Mouse (Mus musculus) adrenal gland, adult 2 months (tissue): ENCODE results near the gene Dpm3. TPM values are rescaled to one million over a fixed set of nuclear protein-coding genes. Genes with fewer than 3 reads are reported as not detected.
"Not testable (repeated sequence)": the region's sequence is repeated elsewhere in the genome, so short reads cannot be mapped to it uniquely, and the experiment has no call there.

Experiments used
- DNase-seq: peaks from one replicate; pipeline ENCODE4 v3.0.0; 2021
- long read RNA-seq: library from polyadenylated mRNA; stranded (forward); transcript quantifications from one replicate; pipeline ENCODE4 v2.0.0, GENCODE M21; 2021
- polyA plus RNA-seq: library from polyadenylated mRNA; depleted of rRNA; stranded (reverse); fragments of >200 nt; gene quantifications from 2 replicates; pipeline ENCODE4 v1.2.3, GENCODE M21; 2012; rRNA removed
- total RNA-seq, 2 experiments: library from RNA; stranded (reverse); gene quantifications; 2 replicates each; pipeline ENCODE4 v1.2.3; 2021

The Dpm3 gene
- total RNA-seq (100 to 1,000 TPM; 134 to 150 TPM), polyA plus RNA-seq (509 and 645 TPM in 2 replicates)
- long read RNA-seq, transcript Dpm3-201 (2 exons, 404 nt), result major isoform, 53 of 56 reads
- long read RNA-seq, partial matches to known transcripts, result 0 of 56 reads
- long read RNA-seq, other reads (novel, unspliced or antisense), result 0 of 56 reads

- no peak for DNase-seq
These were observed at the start of gene Dpm3 for GRCm38 (mm10) chr3:89259076-89259475. Gene Dpm3 (plus strand): TSS chr3:89259358.

- no peak for DNase-seq
These were observed 49.4 kb upstream of the Dpm3 start for GRCm38 (mm10) chr3:89209731-89210130.

GRCm38 (mm10) chr3:89210162-89210561 is 49.0 kb upstream of the Dpm3 start:
- DNase-seq, result no peak

- DNase-seq, result peak; percentile 64
These were observed 48.4 kb upstream of the Dpm3 start for GRCm38 (mm10) chr3:89210731-89211130.

GRCm38 (mm10) chr3:89213803-89214530 is 45.2 kb upstream of the Dpm3 start:
- peak; percentile 95 for DNase-seq

GRCm38 (mm10) chr3:89214681-89215411 is 44.3 kb upstream of the Dpm3 start, which contains the start of gene Thbs3:
Gene Thbs3 (plus strand): TSS chr3:89215180.
- DNase-seq, result no peak

- DNase-seq, result peak; percentile 77
These were observed 43.3 kb upstream of the Dpm3 start for GRCm38 (mm10) chr3:89215853-89216252.

GRCm38 (mm10) chr3:89216407-89216806 is 42.8 kb upstream of the Dpm3 start:
- not testable (repeated sequence) for DNase-seq

- DNase-seq, result no peak
These were observed 40.9 kb upstream of the Dpm3 start for GRCm38 (mm10) chr3:89218271-89218670.

GRCm38 (mm10) chr3:89219546-89219945 is 39.6 kb upstream of the Dpm3 start:
- DNase-seq, result no peak

GRCm38 (mm10) chr3:89221167-89221566 is 38.0 kb upstream of the Dpm3 start:
- no peak for DNase-seq

- DNase-seq, result no peak
These were observed 34.4 kb upstream of the Dpm3 start for GRCm38 (mm10) chr3:89224796-89225195.

- DNase-seq, result no peak
These were observed 33.8 kb upstream of the Dpm3 start for GRCm38 (mm10) chr3:89225321-89225815.

GRCm38 (mm10) chr3:89225918-89226317 is 33.2 kb upstream of the Dpm3 start:
- no peak for DNase-seq

- no peak for DNase-seq
These were observed 32.8 kb upstream of the Dpm3 start for GRCm38 (mm10) chr3:89226361-89226760.

GRCm38 (mm10) chr3:89226900-89227299 is 32.3 kb upstream of the Dpm3 start, which contains the start of gene Mtx1:
Gene Mtx1 (minus strand): TSS chr3:89227088.
- DNase-seq, result no peak

- DNase-seq, result peak; percentile 91
These were observed 31.6 kb upstream of the Dpm3 start for GRCm38 (mm10) chr3:89227307-89228179.

- peak; percentile 92 for DNase-seq
These were observed 31.0 kb upstream of the Dpm3 start for GRCm38 (mm10) chr3:89228180-89228549.

GRCm38 (mm10) chr3:89228836-89229235 is 30.3 kb upstream of the Dpm3 start, which contains the start of gene Muc1:
Gene Muc1 (plus strand): TSS chr3:89229057.
- DNase-seq, result no peak

GRCm38 (mm10) chr3:89229276-89229675 is 29.9 kb upstream of the Dpm3 start:
- DNase-seq, result no peak

GRCm38 (mm10) chr3:89230561-89230960 is 28.6 kb upstream of the Dpm3 start:
- no peak for DNase-seq

GRCm38 (mm10) chr3:89231345-89231744 is 27.8 kb upstream of the Dpm3 start:
- no peak for DNase-seq
